Mouse (Mus musculus): ENCODE measurements around the gene Nrxn3.

- TF ChIP-seq CTCF (IDR thresholded peaks at IDR 0.05; ENCODE audit: low read depth): no peak
- no peak for TF ChIP-seq EP300 (IDR thresholded peaks at IDR 0.05; ENCODE audit: low read depth)
Measured at GRCm38 (mm10) chr12:88704159-88704846, 18.4 kb upstream of the Nrxn3 start.

Measured in liver, postnatal 0 days (tissue).